Mouse (Mus musculus): ENCODE data around the gene Mob3a. TPM values are rescaled to one million over a fixed set of nuclear protein-coding genes. Genes with fewer than 3 reads are reported as not detected.

The Mob3a gene
- polyA plus RNA-seq, 2 experiments, result 33.7 to 36.5 TPM

- Histone ChIP-seq H3K9ac (ENCODE audit: low read depth, low read length, severe bottlenecking) (no peak overlapping the region), H3K27ac (replicated peaks; ENCODE audit: low read depth, low read length) (no peak overlapping the region), H3K4me2 (replicated peaks; ENCODE audit: low read depth, low read length, severe bottlenecking) (no peak overlapping the region), H3K27me3 (ENCODE audit: control insufficient read depth, insufficient read depth, low read length) (no peaks in the 10 kb centered on the region), H3K36me3 (ENCODE audit: control insufficient read depth, insufficient read depth, low read length) (peaks cover 45% of the 10 kb centered on the region), H3K4me1 (ENCODE audit: control insufficient read depth, insufficient read depth, low read length) (peaks cover 21% of the 10 kb centered on the region), H3K9me3 (ENCODE audit: control insufficient read depth, low read length) (no peaks in the 10 kb centered on the region), H3K4me3 (replicated peaks; ENCODE audit: low read length) (no peak overlapping the region)
- ATAC-seq (ENCODE audit: low FRiP score, low read depth), result no peak
- TF ChIP-seq POLR2A (IDR thresholded peaks at IDR 0.05; ENCODE audit: borderline replicate concordance, extremely low read depth, insufficient read depth, insufficient read length), result no peak
- 48% methylated on average over 3 of the region's 3 CpGs for WGBS
- DNase-seq (ENCODE audit: low spot score), result no peak
Measured at GRCm38 (mm10) chr10:80705033-80705432, 3.3 kb upstream of the Mob3a start.

GRCm38 (mm10) chr10:80704418-80704817 is 2.6 kb upstream of the Mob3a start:
- TF ChIP-seq POLR2A (IDR thresholded peaks at IDR 0.05; ENCODE audit: borderline replicate concordance, extremely low read depth, insufficient read depth, insufficient read length), result no peak
- no peak overlapping the region for H3K4me2 ChIP-seq (replicated peaks; ENCODE audit: low read depth, low read length, severe bottlenecking)
- ATAC-seq (ENCODE audit: low FRiP score, low read depth) (no peak), DNase-seq (ENCODE audit: low spot score) (no peak)
- no peak overlapping the region for H3K4me3 ChIP-seq (replicated peaks; ENCODE audit: low read length)
- H3K27me3 ChIP-seq (ENCODE audit: control insufficient read depth, insufficient read depth, low read length), result no peaks in the 10 kb centered on the region
- peaks cover 39% of the 10 kb centered on the region for H3K36me3 ChIP-seq (ENCODE audit: control insufficient read depth, insufficient read depth, low read length)
- H3K27ac ChIP-seq (replicated peaks; ENCODE audit: low read depth, low read length), result no peak overlapping the region
- no peak overlapping the region for H3K9ac ChIP-seq (ENCODE audit: low read depth, low read length, severe bottlenecking)
- no peaks in the 10 kb centered on the region for H3K9me3 ChIP-seq (ENCODE audit: control insufficient read depth, low read length)
- H3K4me1 ChIP-seq (ENCODE audit: control insufficient read depth, insufficient read depth, low read length), result peaks cover 21% of the 10 kb centered on the region
- WGBS, result 70% methylated on average over 5 of the region's 5 CpGs

DNA sequence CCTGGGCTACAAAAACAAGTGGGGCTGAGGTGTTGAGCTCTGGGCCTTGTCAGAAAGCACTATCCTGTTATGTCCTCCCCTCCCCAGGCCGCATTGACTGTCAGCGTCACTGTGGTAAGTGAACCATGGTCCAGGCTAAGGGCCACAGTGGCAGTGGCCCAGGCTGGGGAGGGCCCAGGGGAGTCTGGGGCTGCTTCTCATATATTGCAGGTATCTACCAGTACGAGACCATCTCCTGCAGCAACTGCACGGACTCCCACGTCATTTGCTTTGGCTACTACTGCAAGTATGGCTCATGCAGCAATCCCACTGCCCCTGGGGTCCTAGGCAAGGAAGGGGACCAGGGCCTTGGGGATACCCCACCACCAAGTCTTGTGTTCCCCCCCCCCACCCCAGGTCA is 1.9 kb upstream of the Mob3a start:
- H3K27me3 ChIP-seq (ENCODE audit: control insufficient read depth, insufficient read depth, low read length), result no peaks in the 10 kb centered on the region
- peak overlapping the region; percentile 64; the same call in 1 of the 2 replicates for H3K4me3 ChIP-seq (replicated peaks; ENCODE audit: low read length)
- peak overlapping the region; percentile 4; the same call in 1 of the 2 replicates for H3K9ac ChIP-seq (ENCODE audit: low read depth, low read length, severe bottlenecking)
- 78% methylated on average over 5 of the region's 5 CpGs for WGBS
- H3K9me3 ChIP-seq (ENCODE audit: control insufficient read depth, low read length), result no peaks in the 10 kb centered on the region
- peaks cover 37% of the 10 kb centered on the region for H3K36me3 ChIP-seq (ENCODE audit: control insufficient read depth, insufficient read depth, low read length)
- no peak overlapping the region for H3K27ac ChIP-seq (replicated peaks; ENCODE audit: low read depth, low read length)
- H3K4me1 ChIP-seq (ENCODE audit: control insufficient read depth, insufficient read depth, low read length), result peaks cover 21% of the 10 kb centered on the region
- peak overlapping the region; percentile 77 for H3K4me2 ChIP-seq (replicated peaks; ENCODE audit: low read depth, low read length, severe bottlenecking)
- DNase-seq (ENCODE audit: low spot score) (no peak), ATAC-seq (ENCODE audit: low FRiP score, low read depth) (no peak)
- TF ChIP-seq POLR2A (IDR thresholded peaks at IDR 0.05; ENCODE audit: borderline replicate concordance, extremely low read depth, insufficient read depth, insufficient read length), result no peak

GRCm38 (mm10) chr10:80702536-80703390 is 986 bp upstream of the Mob3a start:
- Histone ChIP-seq H3K27me3 (ENCODE audit: control insufficient read depth, insufficient read depth, low read length) (no peaks in the 10 kb centered on the region), H3K4me2 (replicated peaks; ENCODE audit: low read depth, low read length, severe bottlenecking) (peak overlapping the region; percentile 77), H3K36me3 (ENCODE audit: control insufficient read depth, insufficient read depth, low read length) (peaks cover 32% of the 10 kb centered on the region), H3K4me3 (replicated peaks; ENCODE audit: low read length) (peak overlapping the region; percentile 64), H3K9ac (ENCODE audit: low read depth, low read length, severe bottlenecking) (peak overlapping the region; percentile 56), H3K4me1 (ENCODE audit: control insufficient read depth, insufficient read depth, low read length) (peaks cover 21% of the 10 kb centered on the region), H3K9me3 (ENCODE audit: control insufficient read depth, low read length) (no peaks in the 10 kb centered on the region), H3K27ac (replicated peaks; ENCODE audit: low read depth, low read length) (peak overlapping the region; percentile 71)
- no peak for TF ChIP-seq POLR2A (IDR thresholded peaks at IDR 0.05; ENCODE audit: borderline replicate concordance, extremely low read depth, insufficient read depth, insufficient read length)
- DNase-seq (ENCODE audit: low spot score) (peak; percentile 95), ATAC-seq (ENCODE audit: low FRiP score, low read depth) (peak; percentile 86)
- 1% methylated on average over 47 of the region's 47 CpGs for WGBS

DNA sequence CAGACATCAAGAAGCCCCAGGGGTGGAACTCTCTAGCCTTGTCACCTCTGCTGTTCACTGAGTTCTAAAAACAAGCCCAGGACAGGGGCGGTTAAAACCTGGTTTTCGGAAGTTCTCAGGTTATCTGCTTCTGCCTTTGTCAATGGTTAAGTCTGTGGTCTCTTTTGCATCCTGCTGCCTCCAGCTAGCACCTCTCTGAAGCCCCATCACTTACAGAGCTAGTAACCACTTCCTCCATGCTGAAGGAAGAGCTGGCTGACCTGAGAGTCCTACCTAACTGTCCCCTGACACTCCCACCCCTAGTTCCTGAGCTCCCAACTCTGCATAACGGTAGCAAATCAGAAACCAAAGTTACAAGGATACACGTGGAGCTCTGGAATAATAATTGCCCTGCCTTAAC is 1.0 kb downstream of the Mob3a start:
- Histone ChIP-seq H3K4me1 (ENCODE audit: control insufficient read depth, insufficient read depth, low read length) (peaks cover 21% of the 10 kb centered on the region), H3K4me2 (replicated peaks; ENCODE audit: low read depth, low read length, severe bottlenecking) (peak overlapping the region; percentile 54), H3K9ac (ENCODE audit: low read depth, low read length, severe bottlenecking) (peak overlapping the region; percentile 53; the same call in 1 of the 2 replicates), H3K4me3 (replicated peaks; ENCODE audit: low read length) (peak overlapping the region; percentile 64), H3K27ac (replicated peaks; ENCODE audit: low read depth, low read length) (no peak overlapping the region), H3K27me3 (ENCODE audit: control insufficient read depth, insufficient read depth, low read length) (no peaks in the 10 kb centered on the region), H3K9me3 (ENCODE audit: control insufficient read depth, low read length) (no peaks in the 10 kb centered on the region), H3K36me3 (ENCODE audit: control insufficient read depth, insufficient read depth, low read length) (peaks cover 17% of the 10 kb centered on the region)
- ATAC-seq (ENCODE audit: low FRiP score, low read depth) (no peak), DNase-seq (ENCODE audit: low spot score) (no peak)
- TF ChIP-seq POLR2A (IDR thresholded peaks at IDR 0.05; ENCODE audit: borderline replicate concordance, extremely low read depth, insufficient read depth, insufficient read length), result no peak
- 34% methylated on average over 4 of the region's 4 CpGs for WGBS

Measured in limb, embryonic 14.5 days (tissue).